Mouse (Mus musculus): ENCODE measurements at regions not wholly inside any gene's neighbourhood (a gene's known extent, or its start where the extent isn't known, plus 50 kb on each side); places are given as distances from the start of the nearest gene placed in this dataset.

DNA sequence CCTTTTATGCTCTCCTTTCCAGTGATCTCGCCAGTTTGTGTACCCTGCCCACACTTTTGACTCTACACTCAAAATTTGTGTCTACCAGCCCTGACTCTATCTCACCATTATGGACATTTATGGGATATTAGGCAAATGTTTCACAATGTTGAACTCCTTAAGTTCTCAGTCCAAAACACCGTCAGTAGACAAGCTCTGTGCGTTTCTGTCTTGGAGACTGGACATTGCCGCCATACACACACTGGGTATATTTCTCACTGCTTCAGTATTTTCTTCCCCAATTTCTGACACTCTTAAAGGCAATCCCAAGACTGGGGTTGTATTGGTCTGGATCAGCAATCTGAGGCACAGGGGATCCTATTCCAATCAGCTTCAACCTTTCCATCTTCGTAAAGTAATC, 75.6 kb downstream of the Oxgr1 start:
- no peak for DNase-seq (ENCODE audit: low read depth, low spot score)

DNA sequence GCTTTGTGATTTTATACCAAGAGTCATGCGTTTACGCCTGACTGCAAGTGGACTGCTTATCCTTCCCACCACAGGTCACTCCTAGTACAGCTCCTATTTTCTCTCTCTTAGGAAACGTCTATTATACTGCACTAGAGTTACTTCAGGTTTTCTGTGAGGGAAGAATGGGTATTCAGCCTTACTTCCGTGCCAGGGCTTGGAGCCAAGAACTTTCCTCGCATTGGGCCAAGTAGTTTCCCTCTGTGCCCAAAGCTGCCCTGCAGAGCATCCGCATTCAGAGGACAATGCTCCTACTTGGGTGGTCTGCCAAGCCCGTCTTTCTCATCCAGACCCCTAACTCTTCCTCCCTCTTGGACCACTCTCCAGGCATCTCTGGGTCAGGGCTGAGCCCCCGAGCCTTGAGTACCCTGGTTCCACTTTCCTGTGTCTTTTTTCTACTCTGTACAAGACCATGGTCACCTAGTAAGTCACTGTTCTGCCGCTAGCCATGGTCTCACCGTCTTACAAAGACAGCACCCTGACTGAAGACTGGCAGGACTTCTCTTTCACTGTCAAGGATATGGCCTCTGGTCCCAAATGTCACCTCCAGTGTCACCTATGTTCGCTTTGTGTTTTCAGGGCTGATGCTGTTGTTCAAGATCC, 76.3 kb downstream of the Oxgr1 start:
- no peak for DNase-seq (ENCODE audit: low read depth, low spot score)

DNA sequence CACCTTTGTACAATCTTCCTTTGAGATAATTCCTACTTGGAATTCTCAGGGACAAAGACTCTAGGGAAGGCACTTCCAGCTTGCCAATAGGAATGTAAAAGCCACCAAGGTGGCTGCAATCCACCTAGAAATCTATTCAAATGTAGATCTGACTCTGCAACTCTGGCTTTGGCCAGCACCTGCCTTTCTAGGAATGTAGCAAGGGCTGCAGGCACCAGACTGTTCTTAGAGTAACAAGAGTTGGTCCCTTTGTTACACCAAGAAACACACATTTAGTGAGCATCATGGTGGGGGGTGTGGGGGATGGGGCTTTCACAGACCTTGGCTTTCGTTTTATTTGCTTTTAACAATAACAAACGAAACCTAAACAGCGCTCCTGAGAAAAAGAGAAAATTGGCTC, 78.5 kb downstream of the Oxgr1 start:
- DNase-seq (ENCODE audit: low read depth, low spot score), result peak; percentile 54

DNA sequence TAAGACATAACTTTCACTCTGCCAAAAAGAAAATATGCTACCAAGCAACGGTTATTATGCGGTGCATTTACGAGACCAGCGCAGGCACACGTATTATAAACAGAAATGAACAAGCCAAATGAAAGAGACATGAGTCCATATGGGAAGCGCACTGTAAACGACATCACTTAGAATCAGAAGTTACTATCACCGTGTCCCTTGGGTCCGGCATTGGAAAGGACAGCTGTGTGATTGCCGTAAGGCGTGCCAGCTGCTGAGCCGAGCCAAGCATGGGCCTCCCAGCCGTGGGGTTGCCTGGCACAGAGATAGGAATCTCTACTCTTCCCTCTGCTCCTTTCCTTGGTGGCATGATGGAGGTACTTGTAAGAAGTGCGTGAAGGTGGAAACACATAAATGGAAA, 88.4 kb downstream of the Oxgr1 start:
- DNase-seq (ENCODE audit: low read depth, low spot score), result no peak

DNA sequence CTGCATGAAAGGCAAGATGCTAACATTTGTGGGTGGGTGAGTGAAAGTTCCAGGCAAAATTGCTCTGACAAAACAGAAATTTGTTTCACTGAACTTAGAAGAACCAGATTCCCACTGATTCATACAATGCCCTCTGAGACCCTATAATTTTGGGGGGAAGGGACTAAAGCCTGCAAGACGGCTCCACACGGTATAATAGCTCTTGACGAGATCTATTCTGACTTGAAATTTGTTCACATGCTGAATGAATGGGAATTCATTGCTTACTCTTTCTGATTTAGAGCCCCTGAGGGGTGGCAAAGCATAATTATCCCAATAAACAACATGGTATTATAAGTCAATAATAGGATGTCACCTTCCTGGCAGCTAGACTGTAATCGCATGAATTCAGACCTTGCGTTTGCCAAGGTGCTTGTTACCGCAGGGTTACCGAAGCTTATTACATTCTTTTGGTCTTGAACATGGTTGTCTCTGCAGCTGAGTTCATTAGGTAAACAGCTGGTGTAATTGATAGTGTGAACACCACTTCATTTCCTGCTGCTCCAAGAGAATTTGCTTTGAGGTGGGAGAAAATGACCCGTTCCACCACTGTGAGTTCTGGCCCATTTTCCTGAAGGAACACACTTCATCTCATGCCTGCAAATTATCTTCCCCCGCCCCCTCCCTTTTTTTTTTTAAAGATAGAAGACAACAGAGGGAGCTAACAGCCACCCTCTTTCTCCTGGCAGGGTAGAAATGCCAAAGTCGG, 89.2 kb downstream of the Oxgr1 start:
- no peak for DNase-seq (ENCODE audit: low read depth, low spot score)

Measured in ZHBTc4 (cell line).